Mouse (Mus musculus): ENCODE measurements at regions not wholly inside any gene's neighbourhood (a gene's known extent, or its start where the extent isn't known, plus 50 kb on each side); places are given as distances from the start of the nearest gene placed in this dataset.
A peak's percentile ranks its signal among the peaks of the same experiment; 100 is the strongest.
"Not testable (repeated sequence)": the region's sequence is repeated elsewhere in the genome, so short reads cannot be mapped to it uniquely, and the experiment has no call there.

GRCm38 (mm10) chr14:71104617-71105016 lies 505.0 kb upstream of the Fam160b2 start:
- DNase-seq (ENCODE audit: low read depth), result no peak

GRCm38 (mm10) chr14:71103955-71104354 lies 504.3 kb upstream of the Fam160b2 start:
- DNase-seq (ENCODE audit: low read depth), result peak; percentile 16

GRCm38 (mm10) chr14:71095661-71096422 lies 496.2 kb upstream of the Fam160b2 start:
- DNase-seq (ENCODE audit: low read depth), result no peak

GRCm38 (mm10) chr14:71092626-71093326 lies 493.1 kb upstream of the Fam160b2 start:
- no peak for DNase-seq (ENCODE audit: low read depth)

GRCm38 (mm10) chr14:71085721-71086120 lies 486.1 kb upstream of the Fam160b2 start:
- DNase-seq (ENCODE audit: low read depth), result no peak

- DNase-seq (ENCODE audit: low read depth), result no peak
Observed at GRCm38 (mm10) chr14:71082327-71082726, 482.7 kb upstream of the Fam160b2 start.

- no peak for DNase-seq (ENCODE audit: low read depth)
Observed at GRCm38 (mm10) chr14:71075671-71076070, 476.0 kb upstream of the Fam160b2 start.

GRCm38 (mm10) chr14:71074019-71074418 lies 474.4 kb upstream of the Fam160b2 start:
- no peak for DNase-seq (ENCODE audit: low read depth)

- peak; percentile 2 for DNase-seq (ENCODE audit: low read depth)
Observed at GRCm38 (mm10) chr14:71065669-71066068, 466.0 kb upstream of the Fam160b2 start.

- DNase-seq (ENCODE audit: low read depth), result no peak
Observed at GRCm38 (mm10) chr14:71056601-71057000, 457.0 kb upstream of the Fam160b2 start.

- no peak for DNase-seq (ENCODE audit: low read depth)
Observed at GRCm38 (mm10) chr14:71055480-71055879, 455.8 kb upstream of the Fam160b2 start.

GRCm38 (mm10) chr14:71053788-71054641 lies 454.4 kb upstream of the Fam160b2 start:
- DNase-seq (ENCODE audit: low read depth), result no peak

GRCm38 (mm10) chr14:71047096-71047495 lies 447.5 kb upstream of the Fam160b2 start:
- DNase-seq (ENCODE audit: low read depth), result no peak

GRCm38 (mm10) chr14:71043879-71044770 lies 444.5 kb upstream of the Fam160b2 start:
- DNase-seq (ENCODE audit: low read depth), result not testable (repeated sequence)

GRCm38 (mm10) chr14:71036620-71037019 lies 437.0 kb upstream of the Fam160b2 start:
- no peak for DNase-seq (ENCODE audit: low read depth)

- DNase-seq (ENCODE audit: low read depth), result no peak
Observed at GRCm38 (mm10) chr14:71033586-71033985, 434.0 kb upstream of the Fam160b2 start.

- DNase-seq (ENCODE audit: low read depth), result no peak
Observed at GRCm38 (mm10) chr14:71030164-71030880, 430.7 kb upstream of the Fam160b2 start.

Data from c-Kit-positive CD71-negative TER-119-negative erythroid progenitor cells, embryonic 14.5 days (primary cell).